Mouse (Mus musculus) myocyte (in vitro differentiated cells): ENCODE measurements around the gene Cchcr1. TPM values are rescaled to one million over a fixed set of nuclear protein-coding genes. Genes with fewer than 3 reads are reported as not detected.

ENCODE experiments used
- H3K27me3 ChIP-seq: one replicate; pipeline ENCODE4 v1.6.1; 2011; ENCODE audit not compliant: control insufficient read depth, insufficient read depth, insufficient read length
- H3K36me3 ChIP-seq: one replicate; pipeline ENCODE4 v1.6.1; 2011; ENCODE audit not compliant: control insufficient read depth, insufficient read depth
- H3K4me2 ChIP-seq: one replicate; pipeline ENCODE4 v1.6.1; 2011; ENCODE audit warnings: low read depth, control low read depth
- H3K4me3 ChIP-seq: one replicate; pipeline ENCODE4 v1.5.1; 2011; ENCODE audit warnings: mild to moderate bottlenecking, control low read depth, moderate library complexity
- H3K79me2 ChIP-seq: one replicate; pipeline ENCODE4 v1.6.1; 2011; ENCODE audit not compliant: control insufficient read depth, insufficient read depth
- H3ac ChIP-seq: one replicate; pipeline ENCODE4 v1.6.1; 2011; ENCODE audit not compliant: control insufficient read depth, insufficient read length
- CEBPB ChIP-seq: IDR thresholded peaks from 2 replicates; pipeline ENCODE4 v1.6.1; 2011; ENCODE audit warnings: mild to moderate bottlenecking, moderate library complexity; ENCODE audit not compliant: poor library complexity, insufficient read depth, severe bottlenecking
- E2F4 ChIP-seq: IDR thresholded peaks from one replicate; pipeline ENCODE4 v1.6.1; 2011; ENCODE audit warnings: mild to moderate bottlenecking, control low read depth, moderate library complexity; ENCODE audit not compliant: insufficient read depth
- MAX ChIP-seq: IDR thresholded peaks from one replicate; pipeline ENCODE4 v1.6.1; 2011; ENCODE audit warnings: low read depth, mild to moderate bottlenecking, control low read depth
- MYOD1 ChIP-seq, 3 experiments: IDR thresholded peaks; one replicate each; pipeline ENCODE4 v1.6.1; 2011; ENCODE audit warnings: control low read depth in 2 of 3, low read depth in 2 of 3, mild to moderate bottlenecking in 2 of 3, moderate library complexity in 1 of 3; ENCODE audit not compliant: insufficient read length in 2 of 3, control insufficient read depth in 1 of 3
- MYOG ChIP-seq, 3 experiments: IDR thresholded peaks; one replicate each; pipeline ENCODE4 v1.6.1; 2011; ENCODE audit warnings: control low read depth in 2 of 3, low read depth in 2 of 3, mild to moderate bottlenecking in 2 of 3; ENCODE audit not compliant: insufficient read length in 2 of 3, control insufficient read depth in 1 of 3, insufficient read depth in 1 of 3
- POLR2A ChIP-seq: IDR thresholded peaks from one replicate; pipeline ENCODE4 v1.6.1; 2011; ENCODE audit warnings: low read depth, mild to moderate bottlenecking, control low read depth, moderate library complexity; ENCODE audit not compliant: insufficient read length
- POLR2AphosphoS2 ChIP-seq: IDR thresholded peaks from one replicate; pipeline ENCODE4 v1.6.1; 2011; ENCODE audit warnings: low read depth, control low read depth; ENCODE audit not compliant: insufficient read length
- REST ChIP-seq: IDR thresholded peaks from one replicate; pipeline ENCODE4 v1.6.1; 2011; ENCODE audit warnings: mild to moderate bottlenecking, control low read depth, moderate library complexity; ENCODE audit not compliant: insufficient read depth, insufficient read length
- SRF ChIP-seq: IDR thresholded peaks from one replicate; pipeline ENCODE4 v1.6.1; 2011; ENCODE audit warnings: low read depth; ENCODE audit not compliant: control insufficient read depth, insufficient read length
- TCF12 ChIP-seq: IDR thresholded peaks from one replicate; pipeline ENCODE4 v1.6.1; 2011; ENCODE audit warnings: mild to moderate bottlenecking, control low read depth; ENCODE audit not compliant: poor library complexity, insufficient read depth, severe bottlenecking
- TCF3 ChIP-seq: IDR thresholded peaks from one replicate; pipeline ENCODE4 v1.6.1; 2011; ENCODE audit warnings: low read depth, control low read depth; ENCODE audit not compliant: insufficient read length
- USF1 ChIP-seq: IDR thresholded peaks from one replicate; pipeline ENCODE4 v1.6.1; 2011; ENCODE audit warnings: low read depth, mild to moderate bottlenecking, control low read depth, moderate library complexity
- polyA plus RNA-seq: library from polyadenylated mRNA; unstranded; fragments of >200 nt; fragmentation: generic; extraction: Trizol; gene quantifications from one replicate; pipeline ENCODE4 v1.2.1, GENCODE M21; 2012; ENCODE audit warnings: missing spikeins

The Cchcr1 gene
- polyA plus RNA-seq, 1 experiment: 8.8 TPM

- Histone ChIP-seq H3K79me2 (no peaks in the 10 kb centered on the region), H3ac (no peak overlapping the region), H3K27me3 (no peaks in the 10 kb centered on the region), H3K4me2 (no peak overlapping the region), H3K36me3 (no peaks in the 10 kb centered on the region), H3K4me3 (no peak overlapping the region)
- no peak for TF ChIP-seq USF1
- no peak for TF ChIP-seq TCF12
- no peak for TF ChIP-seq SRF
- no peak for TF ChIP-seq POLR2AphosphoS2
- no peak for TF ChIP-seq CEBPB
- no peak for TF ChIP-seq MYOD1 (IDR thresholded peaks at IDR 0.05; ENCODE audit: control insufficient read depth in 1 of 3, insufficient read length in 2 of 3, low read depth in 2 of 3)
- no peak for TF ChIP-seq MAX
- TF ChIP-seq TCF3: no peak
- TF ChIP-seq REST: no peak
- TF ChIP-seq MYOG (IDR thresholded peaks at IDR 0.05; ENCODE audit: control insufficient read depth in 1 of 3, insufficient read depth in 1 of 3, insufficient read length in 2 of 3, low read depth in 2 of 3): no peak
- TF ChIP-seq E2F4: no peak
- TF ChIP-seq POLR2A: no peak
Measured at GRCm38 (mm10) chr17:35556186-35556765, 39.4 kb downstream of the Cchcr1 start.

GRCm38 (mm10) chr17:35556812-35557211, 39.9 kb downstream of the Cchcr1 start:
- TF ChIP-seq CEBPB (no peak), POLR2A (no peak), TCF3 (no peak), USF1 (no peak), REST (no peak), SRF (no peak), TCF12 (no peak), E2F4 (no peak)
- H3ac ChIP-seq: no peak overlapping the region

GRCm38 (mm10) chr17:35557351-35557750, 40.5 kb downstream of the Cchcr1 start:
- no peaks in the 10 kb centered on the region for H3K27me3 ChIP-seq
- H3K4me3 ChIP-seq: no peak overlapping the region
- H3K4me2 ChIP-seq: peak overlapping the region; percentile 94
- no peak overlapping the region for H3ac ChIP-seq
- TF ChIP-seq POLR2AphosphoS2: peak; percentile 91
- no peak for TF ChIP-seq E2F4
- no peak for TF ChIP-seq TCF3
- no peak for TF ChIP-seq USF1
- TF ChIP-seq POLR2A: peak; percentile 35
- no peak for TF ChIP-seq SRF
- TF ChIP-seq MAX: no peak
- no peak for TF ChIP-seq CEBPB
- peak in 2 of 3 experiments; percentile 29 to 42 for TF ChIP-seq MYOD1 (IDR thresholded peaks at IDR 0.05; ENCODE audit: control insufficient read depth in 1 of 3, insufficient read length in 2 of 3, low read depth in 2 of 3)
- no peak for TF ChIP-seq TCF12
- TF ChIP-seq REST: no peak
- TF ChIP-seq MYOG (IDR thresholded peaks at IDR 0.05; ENCODE audit: control insufficient read depth in 1 of 3, insufficient read depth in 1 of 3, insufficient read length in 2 of 3, low read depth in 2 of 3): peak in 1 of 3 experiments; percentile 41
- no peaks in the 10 kb centered on the region for H3K36me3 ChIP-seq
- H3K79me2 ChIP-seq: no peaks in the 10 kb centered on the region

More at GRCm38 (mm10) chr17:35556812-35557211, 39.9 kb downstream of the Cchcr1 start:
- Histone ChIP-seq H3K4me2 (peak overlapping the region; percentile 94), H3K27me3 (no peaks in the 10 kb centered on the region), H3K36me3 (no peaks in the 10 kb centered on the region), H3K4me3 (no peak overlapping the region), H3K79me2 (no peaks in the 10 kb centered on the region)

GRCm38 (mm10) chr17:35558216-35558615, 41.3 kb downstream of the Cchcr1 start:
- H3K4me2 ChIP-seq: no peak overlapping the region
- H3K79me2 ChIP-seq: no peaks in the 10 kb centered on the region
- no peaks in the 10 kb centered on the region for H3K27me3 ChIP-seq
- H3K36me3 ChIP-seq: no peaks in the 10 kb centered on the region
- no peak overlapping the region for H3ac ChIP-seq
- H3K4me3 ChIP-seq: no peak overlapping the region
- TF ChIP-seq E2F4 (no peak), MAX (no peak), TCF12 (no peak), MYOG (IDR thresholded peaks at IDR 0.05; ENCODE audit: control insufficient read depth in 1 of 3, insufficient read depth in 1 of 3, insufficient read length in 2 of 3, low read depth in 2 of 3) (no peak), CEBPB (no peak), REST (no peak), SRF (no peak), POLR2AphosphoS2 (no peak), MYOD1 (IDR thresholded peaks at IDR 0.05; ENCODE audit: control insufficient read depth in 1 of 3, insufficient read length in 2 of 3, low read depth in 2 of 3) (no peak), POLR2A (no peak), USF1 (no peak), TCF3 (no peak)
